Mouse (Mus musculus) forebrain, embryonic 12.5 days (tissue): Measurements from ENCODE around the gene Kcnj9. TPM values are rescaled to one million over a fixed set of nuclear protein-coding genes. Genes with fewer than 3 reads are reported as not detected.
A peak's percentile ranks its signal among the peaks of the same experiment; 100 is the strongest.

Experiments
- ATAC-seq: fragments of 200-750 bp; cut with Nextera tagmentation; 2 replicates; pipeline ENCODE4 v1.8.0; 2017; ENCODE audit warnings: moderate TSS enrichment; ENCODE audit not compliant: low FRiP score
- H3K27ac ChIP-seq: fragments of 300-500 bp; sonication (generic); 2 replicates; pipeline ENCODE4 v1.5.1; 2016; ENCODE audit warnings: mild to moderate bottlenecking
- H3K27me3 ChIP-seq: fragments of 300-500 bp; sonication (generic); 2 replicates; pipeline ENCODE4 v1.6.1; 2016; ENCODE audit warnings: mild to moderate bottlenecking
- H3K36me3 ChIP-seq: fragments of 300-500 bp; sonication (generic); replicated peaks from 2 replicates; pipeline ENCODE4 v1.6.1; 2016; ENCODE audit warnings: mild to moderate bottlenecking
- H3K4me1 ChIP-seq: fragments of 300-500 bp; sonication (generic); 2 replicates; pipeline ENCODE4 v1.6.1; 2016
- H3K4me2 ChIP-seq: fragments of 300-500 bp; sonication (generic); 2 replicates; pipeline ENCODE4 v1.6.1; 2016; ENCODE audit warnings: mild to moderate bottlenecking, moderate library complexity
- H3K4me3 ChIP-seq: fragments of 300-500 bp; sonication (generic); replicated peaks from 2 replicates; pipeline ENCODE4 v1.5.1; 2016; ENCODE audit warnings: mild to moderate bottlenecking
- H3K9ac ChIP-seq: fragments of 300-500 bp; sonication (generic); 2 replicates; pipeline ENCODE4 v1.6.1; 2016; ENCODE audit warnings: mild to moderate bottlenecking
- H3K9me3 ChIP-seq: fragments of 300-500 bp; sonication (generic); 2 replicates; pipeline ENCODE4 v1.6.1; 2016
- WGBS: fragments of 180-500 bp; shearing (Covaris S2); methylation state at CpG from one replicate; pipeline ENCODE4 v1.1.7; 2016; 5-methylcytosine and 5-hydroxymethylcytosine counted together
- polyA plus RNA-seq: library from polyadenylated mRNA; unstranded; fragments of >200 nt; fragmentation: Nextera tagmentation; extraction: Ambion mirVana; gene quantifications from 2 replicates; pipeline ENCODE4 v1.2.1, GENCODE M21; 2016

Gene Kcnj9
- polyA plus RNA-seq, 1 experiment from 2014 or later, result 2.5 TPM

DNA sequence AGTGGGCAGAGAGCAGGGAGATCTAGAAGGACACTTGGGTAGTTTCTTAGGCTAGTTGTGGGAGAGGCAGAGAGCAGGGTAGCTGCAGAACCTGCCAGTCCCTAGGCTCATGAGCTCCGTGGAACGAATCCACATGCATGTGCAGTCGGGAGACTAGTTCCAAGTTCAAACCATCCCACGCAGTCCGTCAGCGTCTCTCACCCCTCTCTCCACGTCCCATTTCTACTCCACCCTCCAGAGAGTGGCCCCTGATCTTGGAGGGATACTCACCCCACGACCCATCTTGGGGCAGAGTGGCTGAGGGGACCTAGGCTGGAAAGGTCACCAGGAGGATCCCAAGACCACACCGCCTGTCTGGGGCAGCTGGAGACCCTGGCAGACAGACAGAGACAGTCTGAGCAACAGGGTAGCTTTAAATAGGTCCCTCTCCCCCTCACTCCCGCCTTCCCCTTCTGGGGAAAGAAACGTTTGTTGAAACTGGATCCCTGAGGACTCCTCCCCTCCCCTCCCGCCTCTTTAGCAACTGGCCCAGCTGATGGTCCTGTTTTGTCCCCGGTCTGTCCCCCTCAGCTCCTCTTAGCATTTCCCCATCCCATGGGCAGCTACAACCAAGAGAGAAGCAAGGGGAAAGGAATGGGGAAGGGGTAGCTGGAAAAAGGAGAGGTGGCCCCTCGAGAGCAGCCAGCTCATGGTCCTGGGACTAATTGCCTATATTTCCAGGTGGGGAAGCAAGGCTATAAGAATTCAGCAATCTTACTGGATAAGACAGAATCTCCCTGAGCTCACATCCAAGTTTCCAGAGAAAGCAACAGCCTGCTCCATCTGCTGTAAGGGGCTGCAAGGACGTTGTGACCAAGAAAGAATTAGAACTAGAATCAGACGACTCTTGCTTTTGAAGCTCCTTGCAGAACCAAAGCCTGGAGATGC, 31.2 kb downstream of the Kcnj9 start, which contains the start of gene Atp1a2:
Atp1a2 (minus strand) TSS at position 454 of the 927 bp plus-strand sequence.
- no peaks in the 10 kb centered on the region for H3K36me3 ChIP-seq
- peak within 1 kb of the TSS; percentile 40 for H3K4me2 ChIP-seq
- peaks cover 59% of the 10 kb centered on the region for H3K4me1 ChIP-seq
- peaks cover 9% of the 10 kb centered on the region; the same call in 1 of the 2 replicates for H3K27me3 ChIP-seq
- peak; percentile 42 for ATAC-seq
- no peaks in the 10 kb centered on the region for H3K9me3 ChIP-seq
- 11% methylated on average over 15 of the region's 16 CpGs for WGBS
- peak within 1 kb of the TSS; percentile 19 for H3K4me3 ChIP-seq
- H3K27ac ChIP-seq, result peak within 1 kb of the TSS; percentile 59
- 0 out of 2 replicates have a peak within 1 kb of the TSS, but pooled peaks have one; percentile 8 for H3K9ac ChIP-seq

- 80% methylated on average over 6 of the region's 6 CpGs for WGBS
- Histone ChIP-seq H3K9ac (no peak overlapping the region), H3K36me3 (no peaks in the 10 kb centered on the region), H3K27me3 (peaks cover 9% of the 10 kb centered on the region; the same call in 1 of the 2 replicates), H3K4me2 (peak overlapping the region; percentile 40; the same call in 1 of the 2 replicates), H3K4me3 (peak overlapping the region; percentile 19), H3K4me1 (peaks cover 51% of the 10 kb centered on the region), H3K9me3 (no peaks in the 10 kb centered on the region), H3K27ac (peak overlapping the region; percentile 59)
- ATAC-seq, result no peak
Observed at GRCm38 (mm10) chr1:172296816-172297510, 32.2 kb downstream of the Kcnj9 start.

DNA sequence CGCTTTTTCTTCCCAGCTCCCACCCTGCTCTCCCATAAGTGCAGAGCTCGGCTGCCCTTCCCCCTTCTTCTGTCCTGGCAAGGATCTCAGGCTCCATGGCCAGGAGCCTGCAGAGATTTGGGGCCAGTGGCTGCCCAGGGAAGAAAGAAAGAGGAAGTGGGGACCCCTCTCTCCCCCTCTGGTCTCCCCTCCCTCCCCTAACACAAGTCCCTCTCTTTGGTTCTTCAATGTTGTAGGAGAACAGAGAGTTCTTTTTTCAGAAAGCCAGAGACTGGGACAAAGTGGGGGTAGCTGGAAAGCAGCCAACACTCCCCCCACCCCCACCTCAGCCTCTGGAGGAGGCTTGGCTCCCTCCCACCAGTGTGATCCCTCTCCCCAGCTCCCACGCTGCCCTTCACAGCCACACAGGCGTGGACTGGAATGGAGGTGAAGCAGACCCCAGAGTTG, 33.3 kb downstream of the Kcnj9 start:
- no peak overlapping the region for H3K9ac ChIP-seq
- 34% methylated on average over 4 of the region's 4 CpGs for WGBS
- H3K27ac ChIP-seq, result peak overlapping the region; percentile 71
- H3K36me3 ChIP-seq, result no peaks in the 10 kb centered on the region
- H3K27me3 ChIP-seq, result peaks cover 9% of the 10 kb centered on the region; the same call in 1 of the 2 replicates
- peaks cover 40% of the 10 kb centered on the region for H3K4me1 ChIP-seq
- peak overlapping the region; percentile 40; the same call in 1 of the 2 replicates for H3K4me2 ChIP-seq
- ATAC-seq, result peak; percentile 59
- H3K9me3 ChIP-seq, result no peaks in the 10 kb centered on the region
- no peak overlapping the region for H3K4me3 ChIP-seq

DNA sequence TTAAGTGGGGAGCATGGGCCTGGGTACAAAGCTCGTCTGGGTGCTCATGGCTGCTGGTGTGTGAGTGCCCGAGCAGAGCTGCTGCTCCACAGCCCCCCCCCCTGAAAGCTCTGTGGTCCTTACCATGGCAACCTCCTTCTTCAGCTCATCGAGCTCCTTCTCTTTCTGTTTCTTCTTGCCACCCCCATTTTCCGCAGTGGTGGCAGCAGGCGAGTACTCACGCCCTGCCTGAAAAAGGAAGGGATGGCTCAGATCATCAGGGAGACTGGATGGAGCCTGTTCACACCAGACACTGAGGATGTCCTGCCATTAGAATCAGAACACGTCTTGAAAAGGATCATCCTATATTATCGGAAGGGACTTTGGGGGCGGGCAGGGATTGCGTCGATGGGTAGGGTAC, 35.7 kb downstream of the Kcnj9 start:
- WGBS, result 88% methylated on average over 11 of the region's 11 CpGs
- H3K9ac ChIP-seq, result no peak overlapping the region
- H3K36me3 ChIP-seq, result no peaks in the 10 kb centered on the region
- H3K4me1 ChIP-seq, result peaks cover 40% of the 10 kb centered on the region
- H3K27ac ChIP-seq, result no peak overlapping the region
- H3K4me2 ChIP-seq, result no peak overlapping the region
- H3K27me3 ChIP-seq, result peaks cover 6% of the 10 kb centered on the region; the same call in 1 of the 2 replicates
- ATAC-seq, result no peak
- H3K4me3 ChIP-seq, result no peak overlapping the region
- H3K9me3 ChIP-seq, result no peaks in the 10 kb centered on the region

DNA sequence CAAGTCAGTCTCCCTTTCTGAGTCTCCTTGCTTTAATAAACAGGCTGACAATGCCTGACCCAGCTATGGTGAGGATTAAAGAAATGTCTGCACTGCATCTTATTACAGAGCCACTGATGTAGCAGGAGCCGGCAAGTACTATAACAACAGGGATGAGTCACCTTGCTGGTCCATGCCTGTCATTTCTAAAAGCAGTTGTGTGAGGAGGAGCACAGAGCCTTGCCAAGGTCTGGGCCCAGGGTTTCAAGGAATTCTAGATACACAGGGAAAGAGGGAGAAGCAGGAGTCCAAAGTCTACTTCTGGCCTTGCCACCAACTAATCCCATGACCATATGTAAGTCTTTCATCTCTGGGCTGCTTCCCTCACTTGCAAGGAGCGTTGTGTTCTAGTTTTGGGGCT, 36.2 kb downstream of the Kcnj9 start:
- Histone ChIP-seq H3K9me3 (no peaks in the 10 kb centered on the region), H3K27ac (no peak overlapping the region), H3K4me2 (no peak overlapping the region), H3K4me1 (peaks cover 35% of the 10 kb centered on the region), H3K36me3 (no peaks in the 10 kb centered on the region), H3K9ac (no peak overlapping the region), H3K27me3 (peaks cover 3% of the 10 kb centered on the region; the same call in 1 of the 2 replicates), H3K4me3 (no peak overlapping the region)
- WGBS, result 83% methylated on average over 2 of the region's 2 CpGs
- no peak for ATAC-seq

DNA sequence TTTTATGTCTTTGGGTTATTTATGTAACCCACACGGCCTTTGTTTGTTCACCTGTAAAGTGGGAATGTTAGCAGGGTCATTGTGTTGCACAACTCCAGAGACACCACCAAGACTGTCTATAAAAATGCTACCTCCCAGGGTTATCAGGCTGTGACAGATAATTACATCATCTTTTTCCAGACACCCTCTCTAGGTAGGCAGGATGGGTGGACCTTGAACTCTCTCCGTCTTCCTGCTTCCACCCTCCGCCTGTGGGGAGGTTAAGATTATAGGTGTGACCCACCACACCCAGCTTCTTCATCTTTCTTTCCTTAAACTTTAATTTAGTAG, 39.5 kb downstream of the Kcnj9 start:
- H3K4me2 ChIP-seq, result no peak overlapping the region
- ATAC-seq, result no peak
- H3K27ac ChIP-seq, result no peak overlapping the region
- H3K9me3 ChIP-seq, result no peaks in the 10 kb centered on the region
- no peaks in the 10 kb centered on the region for H3K36me3 ChIP-seq
- H3K4me1 ChIP-seq, result peaks cover 3% of the 10 kb centered on the region; the same call in 1 of the 2 replicates
- no peak overlapping the region for H3K9ac ChIP-seq
- WGBS, result 88% methylated on average over 3 of the region's 3 CpGs
- no peak overlapping the region for H3K4me3 ChIP-seq
- H3K27me3 ChIP-seq, result no peaks in the 10 kb centered on the region

GRCm38 (mm10) chr1:172288900-172289616, 40.1 kb downstream of the Kcnj9 start:
- WGBS, result 93% methylated on average over 11 of the region's 11 CpGs
- no peak for ATAC-seq
- Histone ChIP-seq H3K4me2 (no peak overlapping the region), H3K4me3 (no peak overlapping the region), H3K36me3 (no peaks in the 10 kb centered on the region), H3K27me3 (no peaks in the 10 kb centered on the region), H3K27ac (no peak overlapping the region), H3K9me3 (no peaks in the 10 kb centered on the region), H3K9ac (no peak overlapping the region), H3K4me1 (no peaks in the 10 kb centered on the region)

GRCm38 (mm10) chr1:172286740-172287139, 42.4 kb downstream of the Kcnj9 start:
- Histone ChIP-seq H3K27me3 (no peaks in the 10 kb centered on the region), H3K4me2 (no peak overlapping the region), H3K4me3 (no peak overlapping the region), H3K9me3 (no peaks in the 10 kb centered on the region), H3K4me1 (no peaks in the 10 kb centered on the region), H3K9ac (no peak overlapping the region), H3K27ac (no peak overlapping the region), H3K36me3 (no peaks in the 10 kb centered on the region)
- 86% methylated on average over 5 of the region's 5 CpGs for WGBS
- ATAC-seq, result no peak

GRCm38 (mm10) chr1:172284221-172284620, 44.9 kb downstream of the Kcnj9 start:
- Histone ChIP-seq H3K4me1 (no peaks in the 10 kb centered on the region), H3K9me3 (no peaks in the 10 kb centered on the region), H3K27me3 (no peaks in the 10 kb centered on the region), H3K9ac (no peak overlapping the region), H3K27ac (no peak overlapping the region), H3K4me2 (no peak overlapping the region), H3K36me3 (no peaks in the 10 kb centered on the region), H3K4me3 (no peak overlapping the region)
- WGBS, result 92% methylated on average over 14 of the region's 14 CpGs
- no peak for ATAC-seq

DNA sequence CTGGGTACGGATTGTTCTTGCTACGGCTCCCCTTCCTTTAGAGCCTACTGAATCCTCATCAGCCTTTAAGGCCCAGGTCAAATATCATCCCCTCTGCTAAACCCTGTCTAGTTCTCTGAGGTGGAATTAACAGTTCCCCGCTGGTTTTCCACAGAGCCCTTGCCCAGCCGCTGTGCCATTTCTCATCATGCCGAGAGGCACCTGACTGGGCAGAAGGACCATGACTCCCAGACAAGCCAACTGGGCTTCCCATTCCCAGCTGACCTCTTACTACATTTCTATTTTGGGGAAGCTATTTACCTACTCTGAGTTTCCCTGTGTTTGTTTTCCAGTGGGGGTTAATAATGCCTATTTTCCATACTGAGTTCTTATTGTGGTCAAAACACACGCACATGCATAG, 46.0 kb downstream of the Kcnj9 start:
- H3K36me3 ChIP-seq, result no peaks in the 10 kb centered on the region; the same call in 1 of the 2 replicates
- H3K9me3 ChIP-seq, result no peaks in the 10 kb centered on the region
- no peak for ATAC-seq
- H3K27ac ChIP-seq, result no peak overlapping the region
- no peaks in the 10 kb centered on the region for H3K27me3 ChIP-seq
- no peak overlapping the region for H3K4me3 ChIP-seq
- no peak overlapping the region for H3K9ac ChIP-seq
- WGBS, result 84% methylated on average over 6 of the region's 6 CpGs
- no peaks in the 10 kb centered on the region for H3K4me1 ChIP-seq
- no peak overlapping the region for H3K4me2 ChIP-seq

DNA sequence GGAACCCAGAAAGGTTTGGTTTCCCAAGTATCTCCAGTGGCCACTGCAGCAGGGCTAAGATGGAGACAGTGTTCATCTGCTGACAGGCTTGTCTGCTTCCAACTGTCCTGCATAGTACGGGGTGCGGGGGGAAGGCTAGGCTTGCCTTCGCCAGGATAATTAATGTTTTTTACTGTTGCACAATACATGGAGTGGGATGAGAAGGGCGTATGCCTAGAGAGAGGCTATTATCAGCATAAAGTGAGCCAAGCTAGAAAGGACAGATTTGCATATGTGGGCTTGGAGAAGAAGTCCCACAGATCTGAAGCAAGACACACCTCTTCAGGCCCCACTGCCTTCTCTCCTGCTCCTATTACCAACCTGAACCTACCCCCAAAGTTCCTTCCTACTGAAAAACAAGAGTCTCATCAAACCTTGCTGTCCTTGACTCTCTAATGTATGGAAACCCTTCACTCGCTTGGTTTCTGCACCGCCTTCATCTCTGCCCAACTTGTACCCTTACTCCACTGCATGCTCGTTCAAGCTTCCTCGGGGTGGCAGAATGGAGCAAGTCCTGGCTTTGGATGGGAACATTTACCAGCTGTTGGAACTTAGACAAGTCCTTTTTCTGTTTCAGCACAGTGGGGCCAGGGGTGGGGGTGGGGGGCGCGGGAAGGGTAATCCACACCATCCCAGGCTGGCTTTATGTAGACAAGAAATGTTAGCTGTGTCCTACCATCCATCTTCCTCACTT, 47.4 kb downstream of the Kcnj9 start:
- Histone ChIP-seq H3K4me2 (no peak overlapping the region), H3K27ac (no peak overlapping the region), H3K36me3 (no peaks in the 10 kb centered on the region; the same call in 1 of the 2 replicates), H3K27me3 (no peaks in the 10 kb centered on the region), H3K4me1 (no peaks in the 10 kb centered on the region), H3K9ac (no peak overlapping the region), H3K4me3 (no peak overlapping the region), H3K9me3 (no peaks in the 10 kb centered on the region)
- 79% methylated on average over 10 of the region's 10 CpGs for WGBS
- ATAC-seq, result no peak
